Mouse (Mus musculus): ENCODE measurements around the gene Gm5148. TPM values are rescaled to one million over a fixed set of nuclear protein-coding genes. Genes with fewer than 3 reads are reported as not detected.

The Gm5148 gene
- total RNA-seq, 2 experiments from 2014 or later = 0.38 TPM; not detected in 1

Other genes starting within 250 kb of the Gm5148 start
- gene Spry1, start 84.5 kb downstream of the Gm5148 start, total RNA-seq (2021) = 10 to 100 TPM; 41.9 to 48.3 TPM

Data from heart, postnatal 10 days (tissue).